Mouse (Mus musculus) ovary, postnatal 14 days (tissue): ENCODE results near the gene Tpbpa.
"Not testable (repeated sequence)": the region's sequence is repeated elsewhere in the genome, so short reads cannot be mapped to it uniquely, and the experiment has no call there.

ENCODE experiments used
- DNase-seq: peaks from one replicate; pipeline ENCODE4 v3.0.0; 2022; ENCODE audit warnings: low spot score

Tpbpa gene

DNA sequence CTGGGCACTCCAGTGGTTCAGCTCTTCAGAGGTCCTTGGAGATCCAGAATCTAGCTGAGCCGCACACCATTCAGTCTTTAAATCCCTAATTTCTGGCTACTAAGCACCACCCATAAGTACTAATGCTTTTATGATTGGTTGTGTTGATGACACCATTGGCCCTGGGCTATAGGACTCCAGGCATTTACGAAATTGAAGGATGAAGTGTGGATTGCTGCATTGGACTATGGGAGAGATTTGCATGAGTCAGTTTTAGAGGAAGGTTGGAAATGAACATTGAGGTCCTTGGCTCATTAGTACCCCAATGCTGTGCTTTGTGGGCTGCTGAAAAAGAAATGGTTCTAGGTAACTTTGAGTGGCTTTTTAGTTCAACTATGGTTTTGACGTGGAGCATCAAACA lies at the start of gene Tpbpa:
Gene Tpbpa (minus strand): TSS at position 101 of the 400 bp plus-strand sequence.
- DNase-seq = not testable (repeated sequence)

- not testable (repeated sequence) for DNase-seq
These were observed 45.1 kb upstream of the Tpbpa start for GRCm38 (mm10) chr13:60986915-60987314.

- not testable (repeated sequence) for DNase-seq
These were observed 30.5 kb upstream of the Tpbpa start for GRCm38 (mm10) chr13:60972319-60972718.

- not testable (repeated sequence) for DNase-seq
These were observed 22.2 kb upstream of the Tpbpa start for GRCm38 (mm10) chr13:60963985-60964384.

- DNase-seq = no peak
These were observed 19.9 kb upstream of the Tpbpa start for GRCm38 (mm10) chr13:60961706-60962105.

DNA sequence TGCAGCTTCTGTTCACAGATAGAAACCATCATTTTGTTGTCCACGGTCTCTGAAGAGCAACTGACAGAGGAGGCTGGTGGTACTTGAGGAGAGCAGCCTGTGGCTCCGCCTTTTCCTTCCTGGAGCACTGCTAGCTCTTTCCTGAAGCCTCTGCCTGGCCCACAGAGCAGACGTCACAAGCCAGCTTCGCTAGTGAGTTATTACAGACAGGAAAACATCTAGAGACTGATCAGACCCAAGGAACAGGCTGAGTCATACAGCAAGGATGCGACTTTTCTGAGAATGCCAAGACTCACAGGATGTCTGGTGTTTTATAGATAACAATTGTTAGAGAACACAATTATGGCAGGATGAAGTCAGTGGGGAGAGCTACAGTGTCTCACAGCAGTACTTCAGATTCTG lies 5.3 kb downstream of the Tpbpa start, which contains the start of the genes Gm49391 and Ctla2a:
Gene Gm49391 (minus strand): TSS at position 72 of the 402 bp plus-strand sequence.
Gene Ctla2a (minus strand): TSS at position 126 of the 402 bp plus-strand sequence.
- no peak for DNase-seq

- not testable (repeated sequence) for DNase-seq
These were observed 6.3 kb downstream of the Tpbpa start, which contains the start of gene Gm49393 for GRCm38 (mm10) chr13:60935490-60935889. Gene Gm49393, minus strand, starts transcription at chr13:60935590.

DNA sequence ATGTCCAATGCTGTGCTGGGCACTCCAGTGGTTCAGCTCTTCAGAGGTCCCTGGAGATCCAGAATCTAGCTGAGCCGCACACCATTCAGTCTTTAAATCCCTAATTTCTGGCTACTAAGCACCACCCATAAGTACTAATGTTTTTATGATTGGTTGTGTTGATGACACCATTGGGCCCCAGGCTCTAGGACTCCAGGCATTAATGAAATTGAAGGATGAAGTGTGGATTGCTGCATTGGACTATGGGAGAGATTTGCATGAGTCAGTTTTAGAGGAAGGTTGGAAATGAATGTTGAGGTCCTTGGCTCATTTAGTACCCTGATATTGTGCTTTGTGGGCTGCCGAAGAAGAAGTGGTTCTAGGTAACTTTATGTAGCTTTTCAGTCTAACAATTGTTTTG lies 37.0 kb downstream of the Tpbpa start, which contains the start of gene Tpbpb:
Gene Tpbpb (minus strand): TSS at position 101 of the 400 bp plus-strand sequence.
- DNase-seq = not testable (repeated sequence)

- DNase-seq = no peak
These were observed 44.5 kb downstream of the Tpbpa start, which contains the start of gene Ctla2b for GRCm38 (mm10) chr13:60897328-60897727. Gene Ctla2b, minus strand, starts transcription at chr13:60897447.

GRCm38 (mm10) chr13:60896794-60897193 lies 45.0 kb downstream of the Tpbpa start, which contains the start of gene Gm49392:
Gene Gm49392, minus strand, starts transcription at chr13:60896894.
- DNase-seq = not testable (repeated sequence)

GRCm38 (mm10) chr13:60895406-60896160 lies 46.2 kb downstream of the Tpbpa start:
- no peak for DNase-seq

DNA sequence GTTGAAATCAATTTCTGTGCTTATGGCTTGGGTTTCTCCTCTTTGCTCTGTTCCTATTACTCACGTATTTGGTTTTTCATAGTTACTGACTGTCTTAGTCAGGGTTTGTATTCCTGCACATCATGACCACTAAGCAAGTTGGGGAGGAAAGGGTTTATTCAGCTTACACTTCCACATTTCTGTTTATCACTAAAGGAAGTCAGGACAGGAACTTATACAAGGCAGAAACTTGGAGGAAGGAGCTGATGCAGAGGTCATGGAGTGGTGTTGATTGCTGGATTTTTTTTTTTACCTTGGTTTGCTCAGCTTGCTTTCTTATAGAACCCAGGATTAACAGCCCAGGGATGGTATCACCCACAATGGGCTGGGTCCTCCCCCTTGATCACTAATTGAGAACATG lies 49.5 kb downstream of the Tpbpa start:
- DNase-seq = no peak
